Mouse (Mus musculus): ENCODE data around the gene Cd248. TPM values are rescaled to one million over a fixed set of nuclear protein-coding genes. Genes with fewer than 3 reads are reported as not detected.

Gene Cd248
- total RNA-seq, 1 experiment, result 9.0 TPM

DNA sequence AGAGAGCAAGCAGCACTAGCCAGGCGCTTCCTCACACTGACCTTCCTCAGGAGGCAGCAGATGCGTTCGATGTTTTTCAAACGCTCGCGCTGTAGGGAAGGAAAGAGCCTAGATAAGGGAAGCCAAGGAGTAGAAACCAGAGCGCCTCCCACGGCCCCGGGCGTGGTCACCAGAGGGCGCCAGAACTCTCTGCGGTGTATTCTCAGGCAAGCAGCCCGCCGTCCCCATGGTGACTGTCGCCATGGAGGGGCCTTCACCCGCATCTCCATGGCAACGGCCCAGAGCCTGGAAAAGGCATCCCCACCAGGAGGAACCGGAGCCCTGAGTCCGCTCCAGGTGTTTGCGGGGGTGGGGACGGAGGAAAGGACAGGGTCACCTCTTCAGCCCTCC lies 26.4 kb downstream of the Cd248 start:
- no peak for TF ChIP-seq ZC3H11A (IDR thresholded peaks at IDR 0.05; ENCODE audit: borderline replicate concordance, low read depth, low read length)
- no peak overlapping the region for H3K9ac ChIP-seq (ENCODE audit: insufficient read depth, low read depth, low read length, poor library complexity, severe bottlenecking)
- no peak overlapping the region for H3K4me3 ChIP-seq (ENCODE audit: insufficient read depth in 1 of 2, low read depth in 1 of 2, low read length in 2 of 2, poor library complexity in 1 of 2, severe bottlenecking in 1 of 2)
- no peaks in the 10 kb centered on the region for H3K9me3 ChIP-seq (ENCODE audit: control insufficient read depth, insufficient read depth, low read depth, low read length)
- H3K36me3 ChIP-seq (ENCODE audit: control insufficient read depth, insufficient read depth, low read length, poor library complexity, severe bottlenecking), result peaks cover 12% of the 10 kb centered on the region
- H3K27ac ChIP-seq (ENCODE audit: insufficient read depth, low read depth, low read length, poor library complexity, severe bottlenecking), result no peak overlapping the region
- H3K4me1 ChIP-seq (ENCODE audit: control insufficient read depth in 2 of 2, insufficient read depth in 2 of 2, low read length in 2 of 2, poor library complexity in 1 of 2), result peaks cover 0 to 17% of the 10 kb centered on the region in 2 experiments; a peak in 1 of 4 replicates
- peak; percentile 95 for DNase-seq (ENCODE audit: low read depth, low spot score)
- in situ Hi-C loops (cut with MboI; ENCODE audit: low sequenced_read_pairs in 2 of 2, unreplicated experiment in 2 of 2), result no loop called here

DNA sequence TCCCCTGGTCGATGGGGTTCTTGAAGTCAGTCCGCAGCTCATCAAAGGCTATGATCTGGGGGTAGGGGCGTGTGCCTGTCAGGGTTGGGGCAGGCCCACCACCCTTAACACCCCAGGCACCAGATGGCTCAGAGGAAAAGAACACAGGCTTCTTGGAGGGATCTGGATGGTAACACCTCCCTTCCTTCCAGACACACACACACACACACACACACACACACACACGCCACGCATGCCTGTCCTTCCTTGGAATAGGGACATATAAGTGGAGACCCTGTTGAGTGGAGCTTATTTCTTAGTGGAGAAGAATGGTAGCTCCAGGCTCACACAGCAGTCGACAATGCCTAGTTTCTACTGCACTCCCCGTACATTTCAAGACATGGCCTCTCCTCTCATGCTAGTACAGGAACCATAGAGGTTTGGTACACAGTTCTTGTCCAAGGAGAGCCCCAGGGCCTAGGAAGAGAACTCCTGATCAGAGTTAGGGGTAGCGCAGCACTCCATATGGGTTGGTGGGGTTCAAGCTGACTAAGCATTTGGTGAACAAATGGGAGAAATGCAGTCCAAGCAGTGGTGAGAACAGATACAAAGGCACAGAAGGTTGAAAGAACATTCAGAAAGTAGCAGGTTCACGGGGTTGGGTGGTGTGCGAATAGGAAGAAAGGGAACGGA lies 27.0 kb downstream of the Cd248 start:
- H3K36me3 ChIP-seq (ENCODE audit: control insufficient read depth, insufficient read depth, low read length, poor library complexity, severe bottlenecking), result peaks cover 15% of the 10 kb centered on the region
- no peak for DNase-seq (ENCODE audit: low read depth, low spot score)
- H3K4me1 ChIP-seq (ENCODE audit: control insufficient read depth in 2 of 2, insufficient read depth in 2 of 2, low read length in 2 of 2, poor library complexity in 1 of 2), result peaks cover 0 to 18% of the 10 kb centered on the region in 2 experiments; a peak in 1 of 4 replicates
- no peak overlapping the region for H3K27ac ChIP-seq (ENCODE audit: insufficient read depth, low read depth, low read length, poor library complexity, severe bottlenecking)
- no peaks in the 10 kb centered on the region for H3K9me3 ChIP-seq (ENCODE audit: control insufficient read depth, insufficient read depth, low read depth, low read length)
- no peak overlapping the region for H3K9ac ChIP-seq (ENCODE audit: insufficient read depth, low read depth, low read length, poor library complexity, severe bottlenecking)
- H3K4me3 ChIP-seq (ENCODE audit: insufficient read depth in 1 of 2, low read depth in 1 of 2, low read length in 2 of 2, poor library complexity in 1 of 2, severe bottlenecking in 1 of 2), result no peak overlapping the region
- in situ Hi-C loops (cut with MboI; ENCODE audit: low sequenced_read_pairs in 2 of 2, unreplicated experiment in 2 of 2), result no loop called here
- TF ChIP-seq MAFK (IDR thresholded peaks at IDR 0.05; ENCODE audit: insufficient read depth, low read depth, low read length) (no peak), ZC3H11A (IDR thresholded peaks at IDR 0.05; ENCODE audit: borderline replicate concordance, low read depth, low read length) (no peak), HCFC1 (IDR thresholded peaks at IDR 0.05; ENCODE audit: borderline replicate concordance, insufficient read depth, low read length) (no peak), ZNF384 (IDR thresholded peaks at IDR 0.05; ENCODE audit: low read depth, low read length) (no peak), CHD2 (IDR thresholded peaks at IDR 0.05; ENCODE audit: low read depth, low read length) (no peak)

DNA sequence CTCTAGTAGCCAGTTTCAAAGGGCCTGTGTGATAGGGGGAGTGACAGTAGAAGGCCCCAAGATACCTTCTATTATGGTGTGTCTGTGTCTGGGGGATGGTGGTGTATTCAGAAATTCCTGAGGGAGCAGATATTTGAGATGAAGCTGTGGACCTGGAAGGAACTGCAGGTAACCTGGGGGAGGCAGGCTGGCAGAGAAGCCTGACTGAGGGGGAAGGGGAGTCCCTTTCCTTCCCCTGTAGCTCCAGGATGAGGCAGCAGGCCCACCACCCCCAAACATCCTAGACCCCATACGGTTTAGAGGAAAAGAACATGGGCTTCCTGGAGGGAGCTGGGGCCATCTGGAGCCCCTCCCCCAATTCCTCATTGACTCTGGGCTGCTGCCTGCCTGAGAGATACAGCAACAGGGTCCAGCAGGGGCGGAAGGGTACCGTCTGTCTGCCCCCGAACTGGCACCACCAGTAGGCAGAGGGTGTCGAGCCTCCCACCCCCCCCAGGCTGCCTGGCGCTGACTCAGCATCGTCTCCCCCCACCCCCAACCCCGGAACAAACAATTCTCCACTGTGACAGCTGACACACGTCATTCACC lies 28.1 kb downstream of the Cd248 start:
- DNase-seq (ENCODE audit: low read depth, low spot score), result no peak
- Histone ChIP-seq H3K27ac (ENCODE audit: insufficient read depth, low read depth, low read length, poor library complexity, severe bottlenecking) (no peak overlapping the region), H3K4me3 (ENCODE audit: insufficient read depth in 1 of 2, low read depth in 1 of 2, low read length in 2 of 2, poor library complexity in 1 of 2, severe bottlenecking in 1 of 2) (no peak overlapping the region), H3K9ac (ENCODE audit: insufficient read depth, low read depth, low read length, poor library complexity, severe bottlenecking) (no peak overlapping the region), H3K4me1 (ENCODE audit: control insufficient read depth in 2 of 2, insufficient read depth in 2 of 2, low read length in 2 of 2, poor library complexity in 1 of 2) (peaks cover 0 to 18% of the 10 kb centered on the region in 2 experiments; a peak in 1 of 4 replicates), H3K36me3 (ENCODE audit: control insufficient read depth, insufficient read depth, low read length, poor library complexity, severe bottlenecking) (peaks cover 24% of the 10 kb centered on the region), H3K9me3 (ENCODE audit: control insufficient read depth, insufficient read depth, low read depth, low read length) (no peaks in the 10 kb centered on the region)
- in situ Hi-C loops (cut with MboI; ENCODE audit: low sequenced_read_pairs in 2 of 2, unreplicated experiment in 2 of 2), result no loop called here
- TF ChIP-seq CHD2 (IDR thresholded peaks at IDR 0.05; ENCODE audit: low read depth, low read length) (no peak), HCFC1 (IDR thresholded peaks at IDR 0.05; ENCODE audit: borderline replicate concordance, insufficient read depth, low read length) (no peak), MAFK (IDR thresholded peaks at IDR 0.05; ENCODE audit: insufficient read depth, low read depth, low read length) (no peak), ZNF384 (IDR thresholded peaks at IDR 0.05; ENCODE audit: low read depth, low read length) (no peak), ZC3H11A (IDR thresholded peaks at IDR 0.05; ENCODE audit: borderline replicate concordance, low read depth, low read length) (no peak)

DNA sequence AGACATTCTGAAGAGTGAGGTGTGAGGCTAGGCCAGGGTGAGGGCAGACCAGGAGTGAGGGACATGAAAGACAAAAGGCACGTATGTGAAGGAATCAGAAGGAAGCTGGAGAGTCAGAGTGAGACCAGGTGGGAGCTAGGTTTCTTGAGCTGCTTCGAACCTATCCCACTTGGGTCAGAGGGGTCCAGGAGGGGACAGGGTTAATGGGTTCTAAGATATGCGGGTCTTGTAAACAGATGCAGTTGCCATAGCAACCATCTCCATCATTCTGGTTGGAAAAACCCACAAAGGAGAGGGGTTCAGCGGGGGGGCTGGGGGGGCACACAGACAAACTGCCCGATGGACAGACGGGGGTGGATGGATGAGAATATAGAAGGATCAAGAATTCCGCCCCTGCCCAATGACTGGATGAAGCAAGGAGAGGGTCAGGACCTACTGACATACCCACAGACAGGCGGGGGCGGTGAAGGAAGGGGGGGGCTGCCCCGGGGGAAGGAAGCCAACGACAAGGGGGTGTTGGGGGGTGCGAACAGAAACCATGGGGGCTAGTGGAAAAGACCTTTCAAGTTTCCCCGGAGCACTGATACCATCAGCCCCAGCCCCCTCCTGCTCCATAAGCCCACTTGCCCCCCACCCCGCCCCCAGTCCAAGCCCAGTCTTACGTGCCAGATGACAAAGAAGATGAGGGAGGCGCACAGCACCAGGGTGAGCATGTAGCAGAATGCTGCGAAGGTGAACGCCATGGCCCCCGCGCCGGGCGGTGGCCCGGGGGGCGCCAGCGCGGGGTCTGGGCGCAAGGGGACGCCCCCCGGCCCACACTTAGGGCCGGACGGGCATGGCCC lies 29.9 kb downstream of the Cd248 start:
- Histone ChIP-seq H3K4me1 (ENCODE audit: control insufficient read depth in 2 of 2, insufficient read depth in 2 of 2, low read length in 2 of 2, poor library complexity in 1 of 2) (peaks cover 0 to 20% of the 10 kb centered on the region in 2 experiments; a peak in 1 of 4 replicates), H3K9me3 (ENCODE audit: control insufficient read depth, insufficient read depth, low read depth, low read length) (no peaks in the 10 kb centered on the region), H3K27ac (ENCODE audit: insufficient read depth, low read depth, low read length, poor library complexity, severe bottlenecking) (no peak overlapping the region), H3K4me3 (ENCODE audit: insufficient read depth in 1 of 2, low read depth in 1 of 2, low read length in 2 of 2, poor library complexity in 1 of 2, severe bottlenecking in 1 of 2) (peak overlapping the region; percentile 64 to 72; a peak in 3 of 4 replicates), H3K9ac (ENCODE audit: insufficient read depth, low read depth, low read length, poor library complexity, severe bottlenecking) (peak overlapping the region; percentile 74), H3K36me3 (ENCODE audit: control insufficient read depth, insufficient read depth, low read length, poor library complexity, severe bottlenecking) (peaks cover 24% of the 10 kb centered on the region)
- DNase-seq (ENCODE audit: low read depth, low spot score), result no peak
- TF ChIP-seq CHD2 (IDR thresholded peaks at IDR 0.05; ENCODE audit: low read depth, low read length), result no peak
- no peak for TF ChIP-seq MAFK (IDR thresholded peaks at IDR 0.05; ENCODE audit: insufficient read depth, low read depth, low read length)
- TF ChIP-seq ZC3H11A (IDR thresholded peaks at IDR 0.05; ENCODE audit: borderline replicate concordance, low read depth, low read length), result no peak
- TF ChIP-seq ZNF384 (IDR thresholded peaks at IDR 0.05; ENCODE audit: low read depth, low read length), result no peak
- no peak for TF ChIP-seq HCFC1 (IDR thresholded peaks at IDR 0.05; ENCODE audit: borderline replicate concordance, insufficient read depth, low read length)
- in situ Hi-C loops (cut with MboI; ENCODE audit: low sequenced_read_pairs in 2 of 2, unreplicated experiment in 2 of 2), result no loop called here

Measured in ES-E14 (cell line).